Comparison of ENCODE assay signal across 9 mouse cellular contexts in genomic region chr10:59919494-59920181, GRCm38 (mm10). TPM values are rescaled to one million over a fixed set of nuclear protein-coding genes. Genes with fewer than 3 reads are reported as not detected.
DNase-seq lines count a peak whose midpoint lies in the region; ATAC-seq lines count a peak whose summit lies in the region.
"Had no signal": no experiment of that assay in that cellular context is flagged by ENCODE, and none has a peak within 500 bp of the region (broad histone marks: within the 10 kb centered on the region; RNA-seq: fewer than 3 reads in every experiment).

No protein-coding gene starts in this region.

- H3K27me3 ChIP-seq in kidney, embryonic 15.5 days = no peaks in the 10 kb centered on the region
- no peaks in the 10 kb centered on the region for H3K27me3 ChIP-seq in embryonic facial prominence, embryonic 11.5 days (ENCODE audit: control insufficient read depth, insufficient read depth, low read length)
- no peaks in the 10 kb centered on the region for H3K27me3 ChIP-seq in liver, embryonic 13.5 days

- intact Hi-C loops in heart, postnatal 10 days (cut with DNase I) = no loop called here

- peak overlapping the region; percentile 77 for H3K27ac ChIP-seq in kidney, embryonic 15.5 days
- H3K27ac ChIP-seq in embryonic facial prominence, embryonic 11.5 days (replicated peaks; ENCODE audit: low read depth, low read length) = peak overlapping the region; percentile 7
- H3K27ac ChIP-seq in liver, embryonic 13.5 days = peak overlapping the region; percentile 11; the same call in 1 of the 2 replicates
- H3K27ac ChIP-seq: liver, embryonic 14.5 days had no signal

- H3K4me1 ChIP-seq in kidney, embryonic 15.5 days = peaks cover 50% of the 10 kb centered on the region
- peaks cover 2% of the 10 kb centered on the region for H3K4me1 ChIP-seq in embryonic facial prominence, embryonic 11.5 days (ENCODE audit: control insufficient read depth, insufficient read depth, low read length)
- H3K4me1 ChIP-seq in liver, embryonic 13.5 days (replicated peaks) = peaks cover 56% of the 10 kb centered on the region

- H3K36me3 ChIP-seq in kidney, embryonic 15.5 days = no peaks in the 10 kb centered on the region
- H3K36me3 ChIP-seq in embryonic facial prominence, embryonic 11.5 days (replicated peaks; ENCODE audit: control insufficient read depth, insufficient read depth, low read depth, low read length) = no peaks in the 10 kb centered on the region
- H3K36me3 ChIP-seq in liver, embryonic 13.5 days = no peaks in the 10 kb centered on the region

- ATAC-seq in kidney, embryonic 15.5 days (replicated peaks; ENCODE audit: low FRiP score) = no peak
- no peak for ATAC-seq in embryonic facial prominence, embryonic 11.5 days (replicated peaks; ENCODE audit: insufficient number of reproducible peaks, low FRiP score, low TSS enrichment, low read depth)
- no peak for ATAC-seq in liver, embryonic 13.5 days (ENCODE audit: low read depth)

- H3K4me2 ChIP-seq in kidney, embryonic 15.5 days = no peak overlapping the region
- no peak overlapping the region for H3K4me2 ChIP-seq in embryonic facial prominence, embryonic 11.5 days (ENCODE audit: low read depth, low read length)
- peak overlapping the region; percentile 75; the same call in 1 of the 2 replicates for H3K4me2 ChIP-seq in liver, embryonic 13.5 days

- H3K9ac ChIP-seq in kidney, embryonic 15.5 days = no peak overlapping the region
- H3K9ac ChIP-seq in embryonic facial prominence, embryonic 11.5 days (replicated peaks; ENCODE audit: low read length) = no peak overlapping the region; the same call in 1 of the 2 replicates
- H3K9ac ChIP-seq in liver, embryonic 13.5 days = peak overlapping the region; percentile 48; the same call in 1 of the 2 replicates

- DNase-seq in kidney, adult 18-20 months = no peak
- DNase-seq in embryonic facial prominence, embryonic 11.5 days (ENCODE audit: low spot score) = no peak
- peak; percentile 75 to 76 for DNase-seq in heart, postnatal 10 days
- DNase-seq in liver, embryonic 13.5 days = no peak
- DNase-seq in thymus, postnatal 10 days (ENCODE audit: low spot score in 2 of 2) = no peak
- DNase-seq in layer of hippocampus, adult 8-10 months (ENCODE audit: low spot score in 2 of 2) = no peak
- no peak for DNase-seq in thymus, postnatal 4 days

- 38% methylated on average over 15 of the region's 15 CpGs for WGBS in kidney, embryonic 15.5 days
- WGBS in embryonic facial prominence, embryonic 11.5 days = 36% methylated on average over 15 of the region's 15 CpGs
- 54% methylated on average over 15 of the region's 15 CpGs for WGBS in liver, embryonic 13.5 days (ENCODE audit: insufficient replicate concordance)

- no peak overlapping the region for H3K4me3 ChIP-seq in kidney, embryonic 15.5 days (replicated peaks)
- H3K4me3 ChIP-seq in embryonic facial prominence, embryonic 11.5 days (ENCODE audit: low read depth, low read length) = no peak overlapping the region
- H3K4me3 ChIP-seq in liver, embryonic 13.5 days (replicated peaks) = no peak overlapping the region

- H3K9me3 ChIP-seq in kidney, embryonic 15.5 days (replicated peaks) = no peaks in the 10 kb centered on the region
- no peaks in the 10 kb centered on the region for H3K9me3 ChIP-seq in embryonic facial prominence, embryonic 11.5 days (replicated peaks; ENCODE audit: control insufficient read depth, low read length)
- H3K9me3 ChIP-seq in liver, embryonic 13.5 days (replicated peaks) = no peaks in the 10 kb centered on the region

RNA-seq across cellular contexts. Expression of gene Ddit4, which starts 32.0 kb away (rescaled TPM):
- 31.0 and 36.3 TPM in 2 replicates for polyA plus RNA-seq in kidney, embryonic 15.5 days (2015; fragmentation: Nextera tagmentation; extraction: Ambion mirVana)
- polyA plus RNA-seq in embryonic facial prominence, embryonic 11.5 days (2014; fragmentation: Nextera tagmentation; extraction: Ambion mirVana) = 6.3 and 6.9 TPM in 2 replicates
- 100 to 1,000 TPM in 1 of 2 experiments, 10 to 100 TPM in 1; 65.8 to 116 TPM for total RNA-seq in heart, postnatal 10 days (2021)
- 2.7 and 2.8 TPM in 2 replicates for polyA plus RNA-seq in liver, embryonic 13.5 days (2015; fragmentation: Nextera tagmentation; extraction: Ambion mirVana)
- 10 to 100 TPM; 51.3 to 71.6 (median 61.4) TPM for total RNA-seq in layer of hippocampus, adult 8-10 months (2022)

RNA-seq across cellular contexts. Expression of gene Dnajb12, which starts 40.3 kb away (rescaled TPM):
- 27.1 and 30.2 TPM in 2 replicates for polyA plus RNA-seq in kidney, embryonic 15.5 days (2015; fragmentation: Nextera tagmentation; extraction: Ambion mirVana)
- 19.4 and 21.6 TPM in 2 replicates for polyA plus RNA-seq in embryonic facial prominence, embryonic 11.5 days (2014; fragmentation: Nextera tagmentation; extraction: Ambion mirVana)
- 10 to 100 TPM; 35.2 to 41.9 TPM for total RNA-seq in heart, postnatal 10 days (2021)
- 13.4 and 15.5 TPM in 2 replicates for polyA plus RNA-seq in liver, embryonic 13.5 days (2015; fragmentation: Nextera tagmentation; extraction: Ambion mirVana)
- total RNA-seq in layer of hippocampus, adult 8-10 months (2022) = 10 to 100 TPM; 51.1 to 55.4 (median 52.6) TPM

Comparison
In these comparisons a context has a peak if more than half of its experiments do, and no peak if none do; other contexts are left out.
1. H3K27ac ChIP-seq: peak in every context shown above with its lines; median percentile 77 in kidney, embryonic 15.5 days; 11 in liver, embryonic 13.5 days; 7 in embryonic facial prominence, embryonic 11.5 days.
2. DNase-seq: peak in heart, postnatal 10 days (2 of 2); none in kidney, adult 18-20 months (single experiment), embryonic facial prominence, embryonic 11.5 days (single experiment), liver, embryonic 13.5 days (single experiment), thymus, postnatal 10 days (0 of 2), layer of hippocampus, adult 8-10 months (0 of 2) and thymus, postnatal 4 days (single experiment).